11 mouse cellular contexts compared by ENCODE assay signal in the genomic region with DNA sequence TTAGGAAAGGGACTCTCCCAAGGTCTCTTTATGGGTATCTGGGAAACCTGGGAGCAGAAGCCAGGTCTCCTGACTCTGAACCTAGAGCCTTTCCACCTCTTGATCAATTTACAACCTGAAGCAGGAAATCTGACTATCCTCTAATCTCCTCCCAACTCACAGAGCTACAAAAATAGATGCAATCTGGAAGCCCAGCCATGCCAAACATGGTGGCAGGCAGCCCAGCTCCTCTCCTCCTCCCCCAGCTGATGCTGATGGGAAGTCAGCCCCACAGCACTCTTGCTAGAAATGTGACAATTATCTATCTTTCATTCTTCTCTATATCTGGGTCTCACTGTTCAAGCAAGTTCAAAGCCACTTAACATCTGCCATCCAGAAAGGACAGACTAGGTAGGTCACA.
DNase-seq lines count a peak whose midpoint lies in the region; ATAC-seq and TF ChIP-seq lines count a peak whose summit lies in the region.
"Had no signal": no experiment of that assay in that cellular context is flagged by ENCODE, and none has a peak within 500 bp of the region (broad histone marks: within the 10 kb centered on the region; RNA-seq: fewer than 3 reads in every experiment).

No protein-coding gene starts in this region.

- no peak for TF ChIP-seq POLR2A in lung, adult 2 months (IDR thresholded peaks at IDR 0.05; ENCODE audit: borderline replicate concordance, extremely low read depth, low read depth, low read length)

- no peaks in the 10 kb centered on the region for H3K9me3 ChIP-seq in liver, embryonic 11.5 days (ENCODE audit: control insufficient read depth, low read length)
- H3K9me3 ChIP-seq: embryonic facial prominence, embryonic 13.5 days had no signal

- no peak overlapping the region for H3K27ac ChIP-seq in liver, embryonic 11.5 days (ENCODE audit: low read depth, low read length)
- H3K27ac ChIP-seq: embryonic facial prominence, embryonic 13.5 days; kidney, postnatal 0 days had no signal

- DNase-seq in cerebellum, adult 11 months: peak; percentile 87
- DNase-seq in cerebellum, postnatal 10 days: peak; percentile 97
- DNase-seq in gastrocnemius, postnatal 36 days: peak; percentile 22 to 31
- DNase-seq in left cerebral cortex, postnatal 14 days (ENCODE audit: low spot score in 2 of 2): peak; percentile 73 to 77
- DNase-seq in kidney, postnatal 4 days: no peak
- no peak for DNase-seq in liver, embryonic 11.5 days (ENCODE audit: low spot score)
- no peak for DNase-seq in lung, adult 2 months
- no peak for DNase-seq in kidney, adult 9 months
- DNase-seq: adrenal gland, postnatal 14 days had no signal

- H3K9ac ChIP-seq in liver, embryonic 11.5 days (ENCODE audit: low read depth, low read length): no peak overlapping the region
- H3K9ac ChIP-seq: embryonic facial prominence, embryonic 13.5 days had no signal

- TF ChIP-seq CTCF in lung, adult 2 months (IDR thresholded peaks at IDR 0.05; ENCODE audit: insufficient read depth, low read length): no peak

- intact Hi-C loops in gastrocnemius, postnatal 36 days (cut with DNase I): no loop called here
- intact Hi-C loops in left cerebral cortex, postnatal 14 days (cut with DNase I): no loop called here

- H3K4me1 ChIP-seq in liver, embryonic 11.5 days (replicated peaks; ENCODE audit: control insufficient read depth, insufficient read depth, low read length): no peaks in the 10 kb centered on the region
- no peaks in the 10 kb centered on the region for H3K4me1 ChIP-seq in lung, adult 2 months (ENCODE audit: control insufficient read depth, insufficient read depth, low read length)
- H3K4me1 ChIP-seq: embryonic facial prominence, embryonic 13.5 days had no signal

- no peaks in the 10 kb centered on the region for H3K27me3 ChIP-seq in liver, embryonic 11.5 days (replicated peaks; ENCODE audit: control insufficient read depth, insufficient read depth, low read length)
- H3K27me3 ChIP-seq: embryonic facial prominence, embryonic 13.5 days had no signal

- H3K4me2 ChIP-seq in liver, embryonic 11.5 days: no peak overlapping the region
- H3K4me2 ChIP-seq: embryonic facial prominence, embryonic 13.5 days had no signal

- H3K36me3 ChIP-seq in liver, embryonic 11.5 days (ENCODE audit: control insufficient read depth, insufficient read depth, low read length): no peaks in the 10 kb centered on the region
- H3K36me3 ChIP-seq: embryonic facial prominence, embryonic 13.5 days had no signal

- ATAC-seq in liver, embryonic 11.5 days (replicated peaks; ENCODE audit: low FRiP score): no peak

- H3K4me3 ChIP-seq in liver, embryonic 11.5 days (ENCODE audit: low read depth, low read length): no peak overlapping the region
- no peak overlapping the region for H3K4me3 ChIP-seq in lung, adult 2 months (replicated peaks; ENCODE audit: extremely low read depth, low read depth, low read length)
- H3K4me3 ChIP-seq: embryonic facial prominence, embryonic 13.5 days had no signal

Comparison
In these comparisons a context has a peak if more than half of its experiments do, and no peak if none do; other contexts are left out.
1. DNase-seq: peak in cerebellum, adult 11 months (single experiment), cerebellum, postnatal 10 days (2 of 2), gastrocnemius, postnatal 36 days (2 of 2) and left cerebral cortex, postnatal 14 days (2 of 2); none in kidney, postnatal 4 days (0 of 2), liver, embryonic 11.5 days (single experiment), lung, adult 2 months (single experiment) and kidney, adult 9 months (single experiment).